Mouse (Mus musculus): Measurements from ENCODE around the gene Arhgap10.

Gene Arhgap10

GRCm38 (mm10) chr8:77459696-77460095 lies 58.1 kb downstream of the Arhgap10 start:
- in situ Hi-C loops (cut with MboI; ENCODE audit: low pct_unique_long_range_greater_than_20kb in 1 of 2, low sequenced_read_pairs in 2 of 2, unreplicated experiment in 1 of 2), result no loop called here

- in situ Hi-C loops (cut with MboI; ENCODE audit: low pct_unique_long_range_greater_than_20kb in 1 of 2, low sequenced_read_pairs in 2 of 2, unreplicated experiment in 1 of 2), result no loop called here
Observed at GRCm38 (mm10) chr8:77458575-77458974, 59.2 kb downstream of the Arhgap10 start.

GRCm38 (mm10) chr8:77456263-77456662 lies 61.5 kb downstream of the Arhgap10 start:
- in situ Hi-C loops (cut with MboI; ENCODE audit: low pct_unique_long_range_greater_than_20kb in 1 of 2, low sequenced_read_pairs in 2 of 2, unreplicated experiment in 1 of 2), result no loop called here

- in situ Hi-C loops (cut with MboI; ENCODE audit: low pct_unique_long_range_greater_than_20kb in 1 of 2, low sequenced_read_pairs in 2 of 2, unreplicated experiment in 1 of 2), result no loop called here
Observed at GRCm38 (mm10) chr8:77453836-77454235, 63.9 kb downstream of the Arhgap10 start.

- in situ Hi-C loops (cut with MboI; ENCODE audit: low pct_unique_long_range_greater_than_20kb in 1 of 2, low sequenced_read_pairs in 2 of 2, unreplicated experiment in 1 of 2), result no loop called here
Observed at GRCm38 (mm10) chr8:77451466-77452382, 66.0 kb downstream of the Arhgap10 start.

GRCm38 (mm10) chr8:77451052-77451451 lies 66.7 kb downstream of the Arhgap10 start:
- in situ Hi-C loops (cut with MboI; ENCODE audit: low pct_unique_long_range_greater_than_20kb in 1 of 2, low sequenced_read_pairs in 2 of 2, unreplicated experiment in 1 of 2), result no loop called here

GRCm38 (mm10) chr8:77446294-77446693 lies 71.5 kb downstream of the Arhgap10 start:
- in situ Hi-C loops (cut with MboI; ENCODE audit: low pct_unique_long_range_greater_than_20kb in 1 of 2, low sequenced_read_pairs in 2 of 2, unreplicated experiment in 1 of 2), result no loop called here

- in situ Hi-C loops (cut with MboI; ENCODE audit: low pct_unique_long_range_greater_than_20kb in 1 of 2, low sequenced_read_pairs in 2 of 2, unreplicated experiment in 1 of 2), result no loop called here
Observed at GRCm38 (mm10) chr8:77445642-77446041, 72.1 kb downstream of the Arhgap10 start.

GRCm38 (mm10) chr8:77444166-77444870 lies 73.4 kb downstream of the Arhgap10 start:
- in situ Hi-C loops (cut with MboI; ENCODE audit: low pct_unique_long_range_greater_than_20kb in 1 of 2, low sequenced_read_pairs in 2 of 2, unreplicated experiment in 1 of 2), result no loop called here

- in situ Hi-C loops (cut with MboI; ENCODE audit: low pct_unique_long_range_greater_than_20kb in 1 of 2, low sequenced_read_pairs in 2 of 2, unreplicated experiment in 1 of 2), result no loop called here
Observed at GRCm38 (mm10) chr8:77442452-77442851, 75.3 kb downstream of the Arhgap10 start.

- in situ Hi-C loops (cut with MboI; ENCODE audit: low pct_unique_long_range_greater_than_20kb in 1 of 2, low sequenced_read_pairs in 2 of 2, unreplicated experiment in 1 of 2), result no loop called here
Observed at GRCm38 (mm10) chr8:77440913-77441312, 76.8 kb downstream of the Arhgap10 start.

GRCm38 (mm10) chr8:77440324-77440880 lies 77.4 kb downstream of the Arhgap10 start:
- in situ Hi-C loops (cut with MboI; ENCODE audit: low pct_unique_long_range_greater_than_20kb in 1 of 2, low sequenced_read_pairs in 2 of 2, unreplicated experiment in 1 of 2), result no loop called here

GRCm38 (mm10) chr8:77439670-77440069 lies 78.1 kb downstream of the Arhgap10 start:
- in situ Hi-C loops (cut with MboI; ENCODE audit: low pct_unique_long_range_greater_than_20kb in 1 of 2, low sequenced_read_pairs in 2 of 2, unreplicated experiment in 1 of 2), result no loop called here

GRCm38 (mm10) chr8:77437807-77438493 lies 79.8 kb downstream of the Arhgap10 start:
- in situ Hi-C loops (cut with MboI; ENCODE audit: low pct_unique_long_range_greater_than_20kb in 1 of 2, low sequenced_read_pairs in 2 of 2, unreplicated experiment in 1 of 2), result no loop called here

- in situ Hi-C loops (cut with MboI; ENCODE audit: low pct_unique_long_range_greater_than_20kb in 1 of 2, low sequenced_read_pairs in 2 of 2, unreplicated experiment in 1 of 2), result no loop called here
Observed at GRCm38 (mm10) chr8:77436013-77436990, 81.5 kb downstream of the Arhgap10 start.

- in situ Hi-C loops (cut with MboI; ENCODE audit: low pct_unique_long_range_greater_than_20kb in 1 of 2, low sequenced_read_pairs in 2 of 2, unreplicated experiment in 1 of 2), result no loop called here
Observed at GRCm38 (mm10) chr8:77433221-77433620, 84.5 kb downstream of the Arhgap10 start.

GRCm38 (mm10) chr8:77432726-77433125 lies 85.0 kb downstream of the Arhgap10 start:
- in situ Hi-C loops (cut with MboI; ENCODE audit: low pct_unique_long_range_greater_than_20kb in 1 of 2, low sequenced_read_pairs in 2 of 2, unreplicated experiment in 1 of 2), result no loop called here

- in situ Hi-C loops (cut with MboI; ENCODE audit: low pct_unique_long_range_greater_than_20kb in 1 of 2, low sequenced_read_pairs in 2 of 2, unreplicated experiment in 1 of 2), result loop anchor here in 1 of 2 experiments (10.0 kb wide), 1 partner anchor 96 kb away; no protein-coding TSS in a partner anchor
Observed at GRCm38 (mm10) chr8:77428420-77428819, 89.3 kb downstream of the Arhgap10 start.
